Mouse (Mus musculus) testis, adult 2 months (tissue): Measurements from ENCODE around the gene Chrm3.

Source experiments
- CTCF ChIP-seq: fragments of 200-500 bp; IDR thresholded peaks from 2 replicates; pipeline ENCODE4 v1.5.1; 2012; ENCODE audit warnings: low read depth, mild to moderate bottlenecking, inconsistent platforms, low read length, moderate library complexity; ENCODE audit not compliant: control insufficient read depth, insufficient read depth, insufficient replicate concordance
- POLR2A ChIP-seq: fragments of 200-500 bp; IDR thresholded peaks from 2 replicates; pipeline ENCODE4 v1.6.1; 2012; ENCODE audit warnings: low read depth, mild to moderate bottlenecking, inconsistent platforms, low read length, moderate library complexity; ENCODE audit not compliant: control insufficient read depth

GRCm38 (mm10) chr13:9880401-9880800, 480.2 kb downstream of the Chrm3 start:
- no peak for TF ChIP-seq POLR2A
- no peak for TF ChIP-seq CTCF
